Mouse (Mus musculus) midbrain, postnatal 0 days (tissue): ENCODE results near the gene Pkd2l1. TPM values are rescaled to one million over a fixed set of nuclear protein-coding genes. Genes with fewer than 3 reads are reported as not detected.
A peak's percentile ranks its signal among the peaks of the same experiment; 100 is the strongest.

Source experiments
- ATAC-seq: fragments of 200-750 bp; cut with Nextera tagmentation; 2 replicates; pipeline ENCODE4 v1.8.0; 2017; ENCODE audit warnings: moderate number of reproducible peaks, mild to moderate bottlenecking, moderate TSS enrichment, moderate library complexity; ENCODE audit not compliant: low FRiP score
- DNase-seq: peaks from one replicate; pipeline ENCODE4 v3.0.0-alpha.2; 2015; ENCODE audit warnings: low spot score
- H3K27ac ChIP-seq: fragments of 300-500 bp; sonication (generic); 2 replicates; pipeline ENCODE4 v1.5.1; 2014; ENCODE audit warnings: low read depth, mild to moderate bottlenecking, low read length, mixed read lengths
- H3K27me3 ChIP-seq: fragments of 300-500 bp; sonication (generic); 2 replicates; pipeline ENCODE4 v1.6.1; 2014; ENCODE audit warnings: low read length, control low read depth, mixed read lengths; ENCODE audit not compliant: insufficient read depth
- H3K36me3 ChIP-seq: fragments of 300-500 bp; sonication (generic); 2 replicates; pipeline ENCODE4 v1.6.1; 2014; ENCODE audit warnings: low read length, control low read depth, mixed read lengths; ENCODE audit not compliant: insufficient read depth
- H3K4me1 ChIP-seq: fragments of 300-500 bp; sonication (generic); 2 replicates; pipeline ENCODE4 v1.6.1; 2014; ENCODE audit warnings: mild to moderate bottlenecking, control low read depth, antibody characterized with exemption, low read length, mixed read lengths; ENCODE audit not compliant: insufficient read depth
- H3K4me2 ChIP-seq: fragments of 300-500 bp; sonication (generic); 2 replicates; pipeline ENCODE4 v1.6.1; 2014; ENCODE audit warnings: low read depth, mild to moderate bottlenecking, low read length, mixed read lengths; ENCODE audit not compliant: poor library complexity, severe bottlenecking
- H3K4me3 ChIP-seq: fragments of 300-500 bp; sonication (generic); 2 replicates; pipeline ENCODE4 v1.5.1; 2014; ENCODE audit warnings: low read depth, mild to moderate bottlenecking, low read length, moderate library complexity
- H3K9ac ChIP-seq: fragments of 300-500 bp; sonication (generic); replicated peaks from 2 replicates; pipeline ENCODE4 v1.6.1; 2014; ENCODE audit warnings: mild to moderate bottlenecking, low read length, moderate library complexity, mixed read lengths; ENCODE audit not compliant: poor library complexity, severe bottlenecking
- H3K9me3 ChIP-seq: fragments of 300-500 bp; sonication (generic); 2 replicates; pipeline ENCODE4 v1.6.1; 2016; ENCODE audit warnings: low read length, control low read depth
- CTCF ChIP-seq: IDR thresholded peaks from 2 replicates; pipeline ENCODE4 v1.5.1; 2016; ENCODE audit warnings: antibody characterized with exemption, mild to moderate bottlenecking
- whole genome bisulfite sequencing: fragments of 180-500 bp; shearing (Covaris S2); extraction: QIAGEN DNeasy Blood & Tissue Kit; methylation state at CpG from one replicate; pipeline ENCODE4 v1.1.7; 2014; 5-methylcytosine and 5-hydroxymethylcytosine counted together
- polyA plus RNA-seq: library from polyadenylated mRNA; unstranded; fragments of >200 nt; fragmentation: Nextera tagmentation; extraction: Ambion mirVana; gene quantifications from 2 replicates; pipeline ENCODE4 v1.2.1, GENCODE M21; 2015
- total RNA-seq: library from RNA; depleted of rRNA; stranded (reverse); fragments of >200 nt; gene quantifications from 2 replicates; pipeline ENCODE4 v1.2.3, GENCODE M21; 2014

The Pkd2l1 gene
- total and polyA plus RNA-seq, 2 experiments from 2014 or later: 0.07 to 0.27 TPM

DNA sequence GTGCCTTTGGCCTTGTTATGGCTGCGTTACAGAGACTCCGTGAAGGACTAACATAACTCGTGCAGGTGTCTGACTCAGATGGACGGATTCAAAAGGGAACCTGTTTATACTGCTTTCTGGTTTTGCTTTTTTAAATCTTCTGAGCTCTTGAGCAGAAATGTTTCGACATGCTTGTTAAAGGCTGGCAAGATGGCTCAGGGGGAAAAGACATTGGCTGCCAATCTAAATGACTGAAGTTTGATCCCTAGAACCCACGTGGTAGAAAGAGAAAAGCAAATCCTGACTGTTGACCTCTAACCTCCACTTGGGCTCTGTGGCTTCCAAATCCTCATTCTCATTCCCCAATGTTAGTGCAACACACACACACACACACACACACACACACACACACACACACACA is 6.3 kb upstream of the Pkd2l1 start:
- WGBS: 88% methylated on average over 6 of the region's 6 CpGs
- H3K36me3 ChIP-seq: no peaks in the 10 kb centered on the region
- H3K4me2 ChIP-seq: no peak overlapping the region
- H3K4me3 ChIP-seq: no peak overlapping the region
- no peak overlapping the region for H3K9ac ChIP-seq
- no peaks in the 10 kb centered on the region for H3K9me3 ChIP-seq
- no peaks in the 10 kb centered on the region for H3K27me3 ChIP-seq
- no peak overlapping the region for H3K27ac ChIP-seq
- TF ChIP-seq CTCF: no peak
- no peak for DNase-seq
- no peak for ATAC-seq
- H3K4me1 ChIP-seq: no peaks in the 10 kb centered on the region

DNA sequence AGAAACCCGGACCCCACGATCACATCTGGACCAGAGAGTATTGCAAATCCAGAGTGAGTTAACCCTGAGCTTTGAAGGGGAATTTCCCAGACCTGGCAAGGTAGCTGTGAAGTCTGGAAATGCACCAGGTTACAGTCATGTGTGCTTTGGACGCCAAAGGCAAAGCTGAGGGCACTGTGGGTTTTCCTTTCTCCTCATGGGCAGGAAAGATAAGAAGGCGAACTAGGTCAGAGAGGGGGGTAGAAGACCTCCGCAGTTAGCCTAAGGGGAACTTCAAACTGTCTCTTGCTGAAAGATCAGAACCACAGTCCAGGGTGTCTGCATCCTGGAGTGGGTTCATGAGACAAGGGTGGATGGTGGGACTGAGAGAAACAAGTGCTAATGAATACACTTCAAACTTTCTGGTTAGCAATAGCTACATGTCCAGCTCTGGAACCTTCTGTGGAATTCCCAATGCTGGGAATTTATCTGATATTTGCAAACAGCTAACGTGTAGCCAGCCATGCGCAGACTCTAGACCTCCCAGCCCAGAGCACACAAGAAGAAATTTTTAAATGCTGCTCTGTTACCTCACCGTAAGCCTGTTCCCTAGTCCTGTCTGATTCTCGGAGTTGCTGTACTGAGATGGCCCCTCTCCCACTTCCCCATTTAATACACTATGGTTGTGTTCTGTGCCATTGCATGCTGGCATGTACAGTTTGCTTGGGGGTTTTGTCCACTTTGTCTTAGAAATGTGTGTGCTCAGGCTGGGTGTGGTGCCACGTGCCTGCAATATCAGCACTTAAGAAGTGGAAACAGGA is 5.0 kb upstream of the Pkd2l1 start:
- Histone ChIP-seq H3K9me3 (no peaks in the 10 kb centered on the region), H3K4me2 (no peak overlapping the region), H3K27me3 (no peaks in the 10 kb centered on the region), H3K4me1 (no peaks in the 10 kb centered on the region), H3K4me3 (no peak overlapping the region), H3K27ac (no peak overlapping the region), H3K9ac (no peak overlapping the region), H3K36me3 (no peaks in the 10 kb centered on the region)
- TF ChIP-seq CTCF: no peak
- ATAC-seq (no peak), DNase-seq (no peak)
- WGBS: 88% methylated on average over 10 of the region's 10 CpGs

DNA sequence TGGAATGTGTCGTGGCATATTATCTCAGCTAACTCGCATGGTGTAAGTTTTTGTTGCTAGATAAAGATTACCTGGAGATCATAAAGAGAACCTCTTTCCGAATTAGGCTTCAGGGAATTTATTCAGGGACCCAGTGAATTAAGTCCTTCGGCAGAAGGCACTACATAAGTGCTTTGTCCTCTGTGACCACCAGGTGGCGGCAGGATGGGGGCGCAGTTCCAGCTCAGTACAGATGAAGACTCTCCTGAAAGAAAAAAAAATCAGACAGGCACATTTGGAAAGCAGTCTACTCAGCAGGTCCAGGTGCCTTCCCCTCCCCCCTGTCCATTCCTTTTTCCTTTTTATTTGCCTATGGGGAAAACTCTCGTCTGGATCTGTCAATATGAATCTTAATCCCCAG is 2.9 kb upstream of the Pkd2l1 start:
- TF ChIP-seq CTCF: peak; percentile 92
- H3K9me3 ChIP-seq: no peaks in the 10 kb centered on the region
- no peaks in the 10 kb centered on the region for H3K4me1 ChIP-seq
- H3K4me3 ChIP-seq: no peak overlapping the region
- no peak overlapping the region for H3K9ac ChIP-seq
- H3K27ac ChIP-seq: no peak overlapping the region
- H3K36me3 ChIP-seq: no peaks in the 10 kb centered on the region
- WGBS: 5% methylated on average over 7 of the region's 7 CpGs
- peak; percentile 79 for DNase-seq
- H3K4me2 ChIP-seq: no peak overlapping the region
- no peaks in the 10 kb centered on the region for H3K27me3 ChIP-seq
- ATAC-seq: no peak

DNA sequence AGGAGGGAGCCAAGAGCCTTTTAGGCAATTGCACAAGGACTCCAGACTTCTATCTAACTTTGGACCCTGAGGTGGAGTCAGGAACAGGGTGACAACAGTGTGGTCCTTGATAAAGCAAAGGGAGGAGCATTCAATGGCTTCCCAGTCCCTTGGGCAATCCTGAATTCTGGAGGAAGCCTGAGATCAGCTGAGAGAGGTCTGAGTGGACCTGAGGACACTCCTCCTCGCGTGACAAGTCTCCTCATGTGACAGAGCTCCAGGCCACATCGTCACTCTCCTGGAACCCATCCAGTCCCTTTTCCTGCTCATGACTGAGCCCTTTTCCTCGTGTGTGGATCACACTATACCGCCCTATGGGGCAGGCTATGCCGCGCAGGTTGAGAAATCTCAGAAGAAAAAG is 1.7 kb upstream of the Pkd2l1 start:
- Histone ChIP-seq H3K27ac (no peak overlapping the region), H3K9me3 (no peaks in the 10 kb centered on the region), H3K4me2 (no peak overlapping the region), H3K4me1 (no peaks in the 10 kb centered on the region), H3K4me3 (no peak overlapping the region), H3K9ac (no peak overlapping the region), H3K36me3 (no peaks in the 10 kb centered on the region), H3K27me3 (no peaks in the 10 kb centered on the region)
- DNase-seq: no peak
- 87% methylated on average over 7 of the region's 7 CpGs for WGBS
- ATAC-seq: no peak
- TF ChIP-seq CTCF: no peak

DNA sequence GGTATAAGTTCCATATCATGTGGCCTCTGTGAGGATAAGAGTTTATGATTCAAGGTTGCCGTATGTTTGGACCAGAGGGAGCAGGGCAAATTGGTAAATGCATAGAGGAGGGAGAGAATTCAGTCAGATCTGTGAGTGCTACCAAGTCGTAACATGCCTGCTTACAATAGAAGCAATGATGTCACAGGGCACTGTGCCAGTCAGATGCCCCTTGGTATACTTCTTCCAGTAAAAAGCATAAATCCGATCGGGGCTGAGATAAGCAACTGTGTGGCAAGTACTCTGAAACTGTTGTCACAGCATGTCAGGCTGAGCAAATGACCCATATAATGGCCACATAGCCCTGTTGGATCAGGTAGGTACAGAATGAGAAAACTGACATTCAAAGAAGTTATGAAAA is 3.2 kb downstream of the Pkd2l1 start:
- no peak overlapping the region for H3K9ac ChIP-seq

DNA sequence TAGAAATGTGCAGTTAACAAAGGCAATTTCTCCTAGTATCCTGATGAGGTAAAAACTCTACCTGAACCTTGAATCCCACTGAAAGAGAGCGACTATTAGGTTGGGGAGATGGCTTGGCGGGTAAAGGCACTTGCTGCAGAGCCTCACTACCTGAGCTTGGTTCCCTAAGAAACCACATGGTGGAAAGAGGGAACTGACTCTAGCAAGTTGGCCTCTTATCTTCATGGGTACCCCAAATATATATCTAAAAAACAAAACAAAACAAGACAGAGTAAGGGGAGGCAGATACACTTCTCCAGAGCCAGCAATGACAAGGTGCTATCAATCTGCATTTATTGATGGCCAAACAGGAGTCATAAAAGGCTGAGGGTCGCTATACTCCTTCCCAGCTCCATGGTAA is 8.3 kb downstream of the Pkd2l1 start:
- DNase-seq: no peak
- ATAC-seq: no peak
- Histone ChIP-seq H3K4me1 (no peaks in the 10 kb centered on the region), H3K36me3 (no peaks in the 10 kb centered on the region), H3K27ac (no peak overlapping the region), H3K9me3 (no peaks in the 10 kb centered on the region), H3K4me3 (no peak overlapping the region), H3K27me3 (no peaks in the 10 kb centered on the region), H3K9ac (no peak overlapping the region), H3K4me2 (no peak overlapping the region)
- 70% methylated on average over 3 of the region's 3 CpGs for WGBS
- TF ChIP-seq CTCF: no peak

More for the DNA sequence above, 3.2 kb downstream of the Pkd2l1 start:
- no peaks in the 10 kb centered on the region for H3K36me3 ChIP-seq
- H3K4me2 ChIP-seq: no peak overlapping the region
- 82% methylated on average over 4 of the region's 4 CpGs for WGBS
- no peaks in the 10 kb centered on the region for H3K27me3 ChIP-seq
- no peak overlapping the region for H3K4me3 ChIP-seq
- no peaks in the 10 kb centered on the region for H3K4me1 ChIP-seq
- no peaks in the 10 kb centered on the region for H3K9me3 ChIP-seq
- DNase-seq (no peak), ATAC-seq (no peak)
- no peak for TF ChIP-seq CTCF
- no peak overlapping the region for H3K27ac ChIP-seq
